Mouse (Mus musculus) midbrain, embryonic 13.5 days (tissue): ENCODE measurements around the gene Lgalsl. TPM values are rescaled to one million over a fixed set of nuclear protein-coding genes. Genes with fewer than 3 reads are reported as not detected.

Experiments
- ATAC-seq: fragments of 200-750 bp; cut with Nextera tagmentation; 2 replicates; pipeline ENCODE4 v1.8.0; 2017; ENCODE audit warnings: mild to moderate bottlenecking, moderate TSS enrichment, moderate library complexity
- H3K27ac ChIP-seq: fragments of 300-500 bp; sonication (generic); 2 replicates; pipeline ENCODE4 v1.5.1; 2015; ENCODE audit warnings: inconsistent platforms, mild to moderate bottlenecking, moderate library complexity
- H3K27me3 ChIP-seq: fragments of 300-500 bp; sonication (generic); 2 replicates; pipeline ENCODE4 v1.6.1; 2015; ENCODE audit warnings: mild to moderate bottlenecking, inconsistent platforms
- H3K36me3 ChIP-seq: fragments of 300-500 bp; sonication (generic); 2 replicates; pipeline ENCODE4 v1.6.1; 2015; ENCODE audit warnings: mild to moderate bottlenecking, inconsistent platforms
- H3K4me1 ChIP-seq: fragments of 300-500 bp; sonication (generic); replicated peaks from 2 replicates; pipeline ENCODE4 v1.6.1; 2015; ENCODE audit warnings: inconsistent platforms
- H3K4me2 ChIP-seq: fragments of 300-500 bp; sonication (generic); replicated peaks from 2 replicates; pipeline ENCODE4 v1.6.1; 2015; ENCODE audit warnings: moderate library complexity, mild to moderate bottlenecking, inconsistent platforms
- H3K4me3 ChIP-seq: fragments of 300-500 bp; sonication (generic); replicated peaks from 2 replicates; pipeline ENCODE4 v1.5.1; 2015; ENCODE audit warnings: mild to moderate bottlenecking, inconsistent platforms
- H3K9ac ChIP-seq: fragments of 300-500 bp; sonication (generic); replicated peaks from 2 replicates; pipeline ENCODE4 v1.6.1; 2015; ENCODE audit warnings: mild to moderate bottlenecking, inconsistent platforms
- H3K9me3 ChIP-seq: fragments of 300-500 bp; sonication (generic); 2 replicates; pipeline ENCODE4 v1.6.1; 2016; ENCODE audit warnings: mild to moderate bottlenecking, inconsistent platforms
- WGBS: fragments of 180-500 bp; shearing (Covaris S2); methylation state at CpG from one replicate; pipeline ENCODE4 v1.1.7; 2015; 5-methylcytosine and 5-hydroxymethylcytosine counted together
- polyA plus RNA-seq: library from polyadenylated mRNA; unstranded; fragments of >200 nt; fragmentation: Nextera tagmentation; extraction: Ambion mirVana; gene quantifications from 2 replicates; pipeline ENCODE4 v1.2.1, GENCODE M21; 2015

Lgalsl gene
- polyA plus RNA-seq, 1 experiment from 2014 or later = 49.4 TPM

DNA sequence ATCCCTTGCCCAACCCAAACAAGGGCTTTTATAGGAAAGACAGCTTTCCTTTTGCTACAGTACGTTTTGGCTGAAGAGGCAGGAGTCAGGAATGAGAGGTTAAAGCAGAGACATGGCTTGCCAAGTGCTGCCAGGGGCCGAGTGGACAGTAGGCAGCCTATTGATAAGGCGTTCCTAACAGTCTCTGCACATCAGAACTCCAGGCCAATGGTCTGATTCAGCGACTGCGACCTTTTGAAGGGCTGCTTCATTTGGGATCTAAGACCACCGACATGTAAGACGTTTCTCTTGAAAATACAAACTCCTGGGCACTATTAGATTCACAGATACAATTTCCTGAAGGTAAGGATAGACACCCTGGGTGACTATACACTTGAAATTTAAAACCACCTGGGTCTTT, 9.5 kb downstream of the Lgalsl start:
- no peak overlapping the region for H3K9ac ChIP-seq
- peaks cover 11% of the 10 kb centered on the region for H3K36me3 ChIP-seq
- no peak overlapping the region for H3K4me2 ChIP-seq
- 85% methylated on average over 7 of the region's 7 CpGs for WGBS
- no peak overlapping the region for H3K4me3 ChIP-seq
- peaks cover 7% of the 10 kb centered on the region; the same call in 1 of the 2 replicates for H3K4me1 ChIP-seq
- H3K9me3 ChIP-seq = no peaks in the 10 kb centered on the region
- H3K27me3 ChIP-seq = no peaks in the 10 kb centered on the region
- H3K27ac ChIP-seq = no peak overlapping the region
- no peak for ATAC-seq

DNA sequence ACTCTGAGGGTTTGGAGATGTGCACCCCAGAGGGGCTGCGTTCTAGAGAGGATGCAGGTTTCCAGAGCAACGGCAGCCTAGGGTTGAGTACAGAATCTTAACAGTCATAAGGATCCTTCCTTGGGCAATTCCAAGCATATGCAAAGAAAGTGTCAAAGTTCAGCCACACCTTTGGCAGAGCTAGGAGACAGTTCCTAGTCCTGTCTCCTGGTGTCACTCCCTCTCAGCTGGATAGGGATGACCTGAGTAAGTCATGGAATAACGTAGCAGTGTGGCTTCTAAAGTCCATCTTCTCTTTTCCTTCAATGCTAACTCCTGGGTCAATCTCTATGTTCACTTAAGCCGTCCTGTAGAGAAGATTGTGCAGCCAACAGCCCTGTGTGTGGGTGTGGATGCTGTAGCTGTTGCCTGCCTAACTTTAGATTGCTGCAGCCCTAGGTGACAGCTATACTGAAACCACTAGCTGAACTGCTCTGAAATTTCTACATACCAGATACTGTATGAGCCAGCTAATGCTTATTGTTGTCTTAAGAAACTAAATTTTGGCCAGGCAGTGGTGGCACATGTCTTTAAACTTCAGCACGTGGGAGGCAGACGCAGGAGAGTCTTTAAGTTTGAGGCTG, 16.8 kb downstream of the Lgalsl start:
- Histone ChIP-seq H3K4me2 (no peak overlapping the region), H3K27ac (no peak overlapping the region), H3K27me3 (no peaks in the 10 kb centered on the region), H3K4me3 (no peak overlapping the region), H3K4me1 (no peaks in the 10 kb centered on the region), H3K9ac (no peak overlapping the region), H3K36me3 (no peaks in the 10 kb centered on the region), H3K9me3 (no peaks in the 10 kb centered on the region)
- WGBS = 91% methylated on average over 6 of the region's 6 CpGs
- no peak for ATAC-seq

DNA sequence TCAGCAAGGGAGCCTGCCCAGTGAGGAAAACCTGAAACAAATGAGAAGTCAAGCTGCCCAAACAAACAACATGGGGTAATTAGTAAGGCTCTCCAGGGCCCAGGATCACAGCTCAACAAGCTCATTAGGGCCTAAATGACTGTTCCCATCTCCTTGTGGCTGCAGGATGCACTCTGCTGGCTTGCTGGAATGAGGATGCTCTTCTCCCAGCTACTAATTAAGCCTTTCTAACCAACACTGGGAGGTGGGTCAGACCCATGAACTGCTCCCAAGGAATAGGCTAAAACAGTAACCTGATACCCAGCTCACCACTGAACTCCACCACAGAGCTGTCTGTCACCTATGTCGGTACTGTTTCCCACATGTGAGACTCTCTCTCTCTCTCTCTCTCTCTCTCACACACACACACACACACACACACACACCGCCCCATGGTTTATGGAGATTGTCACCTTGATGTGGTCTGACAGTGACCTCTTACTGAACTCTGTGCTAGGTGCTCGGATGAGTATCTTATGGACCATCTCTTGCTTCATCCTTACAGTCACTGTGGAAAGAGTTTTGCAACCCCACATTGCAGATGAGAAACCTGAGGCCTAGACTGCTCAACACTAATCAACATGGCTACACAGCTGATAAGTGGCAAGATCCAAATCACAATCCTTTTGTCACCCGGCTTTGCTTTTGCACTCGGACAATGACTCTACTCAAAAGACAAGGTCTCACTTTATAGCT, 18.5 kb downstream of the Lgalsl start:
- no peak for ATAC-seq
- WGBS = 75% methylated on average over 5 of the region's 5 CpGs
- no peak overlapping the region for H3K4me2 ChIP-seq
- H3K4me3 ChIP-seq = no peak overlapping the region
- no peaks in the 10 kb centered on the region for H3K4me1 ChIP-seq
- no peak overlapping the region for H3K27ac ChIP-seq
- no peak overlapping the region for H3K9ac ChIP-seq
- no peaks in the 10 kb centered on the region for H3K27me3 ChIP-seq
- no peaks in the 10 kb centered on the region for H3K9me3 ChIP-seq
- H3K36me3 ChIP-seq = no peaks in the 10 kb centered on the region

DNA sequence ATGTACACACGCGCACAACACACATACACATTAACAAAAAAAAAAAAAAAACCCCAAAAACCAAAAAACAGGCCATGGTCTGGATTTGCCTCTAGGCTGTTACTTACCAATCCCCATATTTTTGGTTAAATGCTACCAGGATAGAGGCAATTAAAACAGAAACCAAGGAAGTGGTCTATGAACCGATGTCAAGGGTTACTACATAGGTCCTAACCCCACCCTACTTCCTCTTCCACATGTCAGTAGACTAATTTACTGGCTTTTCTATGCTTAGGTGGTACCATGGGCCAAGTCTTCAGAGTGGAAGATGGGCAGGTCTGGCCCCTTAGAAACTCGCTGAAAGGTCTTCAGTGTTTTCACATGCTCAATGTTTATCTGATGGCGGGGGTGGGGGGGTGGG, 24.2 kb downstream of the Lgalsl start:
- Histone ChIP-seq H3K27me3 (no peaks in the 10 kb centered on the region), H3K27ac (no peak overlapping the region), H3K36me3 (no peaks in the 10 kb centered on the region), H3K4me1 (no peaks in the 10 kb centered on the region), H3K4me2 (no peak overlapping the region), H3K9me3 (no peaks in the 10 kb centered on the region), H3K9ac (no peak overlapping the region), H3K4me3 (no peak overlapping the region)
- ATAC-seq = no peak
- 90% methylated on average over 5 of the region's 5 CpGs for WGBS

DNA sequence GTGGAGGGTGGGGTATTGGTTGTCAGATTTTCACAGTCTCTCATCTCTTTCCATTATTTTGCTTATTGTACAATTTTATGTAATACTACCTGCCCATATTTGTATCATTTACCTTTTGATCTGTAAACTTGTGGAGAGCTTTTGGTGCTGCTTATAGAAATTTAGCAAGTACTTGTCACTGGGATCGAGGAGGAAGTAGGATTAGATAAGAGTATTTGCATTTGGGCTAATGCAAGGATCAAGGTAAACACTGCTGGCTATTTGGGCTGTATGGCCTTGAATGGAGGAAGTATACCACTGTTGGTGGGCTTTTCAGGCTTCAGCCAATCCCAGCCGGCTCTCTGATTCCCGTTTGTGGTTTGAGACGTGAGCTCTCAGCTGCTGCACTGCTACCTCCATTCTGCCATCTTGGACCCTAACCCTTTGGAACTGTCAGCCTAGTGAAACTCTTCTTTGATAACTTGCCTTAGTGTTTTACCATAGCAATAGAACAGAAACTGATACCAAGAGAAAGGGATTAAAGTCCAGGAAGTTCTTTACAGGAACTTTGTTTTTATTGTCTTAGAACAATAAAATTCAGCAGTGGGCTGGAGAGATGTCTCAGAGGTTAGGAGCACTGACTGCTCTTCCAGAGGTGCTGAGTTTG, 25.1 kb downstream of the Lgalsl start:
- no peak for ATAC-seq
- Histone ChIP-seq H3K27ac (no peak overlapping the region), H3K4me2 (no peak overlapping the region), H3K4me3 (no peak overlapping the region), H3K36me3 (no peaks in the 10 kb centered on the region), H3K27me3 (no peaks in the 10 kb centered on the region), H3K9me3 (no peaks in the 10 kb centered on the region), H3K4me1 (peaks cover 2% of the 10 kb centered on the region), H3K9ac (no peak overlapping the region)
- 57% methylated on average over 4 of the region's 4 CpGs for WGBS

DNA sequence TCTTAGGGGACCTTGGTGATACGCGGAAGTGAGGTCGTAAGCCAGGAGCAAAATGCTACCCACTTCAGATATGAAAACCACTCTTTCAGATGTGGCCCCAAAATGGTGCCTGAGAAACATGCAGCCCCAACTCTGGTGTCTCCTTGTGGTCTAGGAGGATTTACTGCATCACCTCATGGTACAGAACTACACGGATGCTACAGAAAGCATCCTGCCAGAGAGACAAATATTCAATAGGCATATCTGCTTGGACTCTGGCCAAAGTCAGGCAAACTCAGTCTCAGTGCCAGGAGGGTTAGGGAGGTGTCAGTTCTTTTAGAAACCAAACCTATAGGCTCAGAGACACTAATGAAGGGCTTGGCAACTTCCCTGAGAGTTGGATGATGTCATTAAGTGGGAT, 26.4 kb downstream of the Lgalsl start:
- Histone ChIP-seq H3K9me3 (no peaks in the 10 kb centered on the region), H3K4me1 (peaks cover 9% of the 10 kb centered on the region), H3K36me3 (no peaks in the 10 kb centered on the region), H3K9ac (no peak overlapping the region), H3K4me2 (no peak overlapping the region), H3K27me3 (no peaks in the 10 kb centered on the region), H3K4me3 (no peak overlapping the region), H3K27ac (no peak overlapping the region)
- WGBS = 95% methylated on average over 4 of the region's 4 CpGs
- ATAC-seq = no peak

DNA sequence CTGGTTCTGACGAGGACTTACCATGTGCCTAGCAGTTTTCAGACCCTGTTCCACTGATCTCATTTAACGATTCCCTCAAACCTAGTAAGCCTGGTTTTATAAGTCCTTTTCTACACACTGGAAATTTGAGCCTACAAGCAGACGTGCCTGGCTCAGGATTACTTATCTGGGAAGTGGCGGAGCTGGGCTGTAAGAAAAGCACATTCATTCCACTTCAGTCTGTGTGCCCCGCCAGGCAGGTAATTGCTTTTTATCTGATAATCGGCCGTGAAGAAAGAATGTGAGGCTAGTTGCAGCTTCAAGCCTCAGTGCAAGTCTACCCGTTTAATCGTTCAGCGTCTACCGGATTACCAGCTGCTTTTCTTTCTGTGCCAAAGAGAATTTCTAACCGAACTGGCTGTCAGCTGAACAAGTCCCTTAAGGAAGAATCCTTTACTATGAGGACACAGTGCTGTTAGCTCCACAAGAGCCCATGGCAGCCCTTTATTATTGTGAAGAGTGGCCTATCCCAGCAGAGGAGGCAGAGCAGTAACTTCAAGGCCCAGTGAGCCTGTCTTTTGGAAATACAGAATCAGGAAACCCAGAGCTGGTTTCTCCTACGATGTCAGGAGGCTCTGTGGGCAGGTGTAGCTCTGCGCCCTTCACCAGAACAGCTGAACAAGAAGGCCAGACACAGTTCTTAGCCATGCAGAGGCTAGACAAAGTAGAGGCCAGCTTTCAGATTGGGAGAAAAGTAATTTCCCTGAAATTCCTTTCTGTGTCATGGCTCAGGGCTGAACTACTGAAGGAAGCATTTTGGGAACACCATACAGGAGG, 30.4 kb downstream of the Lgalsl start:
- no peak overlapping the region for H3K4me3 ChIP-seq
- H3K9me3 ChIP-seq = no peaks in the 10 kb centered on the region
- no peaks in the 10 kb centered on the region for H3K36me3 ChIP-seq
- WGBS = 12% methylated on average over 14 of the region's 14 CpGs
- H3K4me1 ChIP-seq = peaks cover 9% of the 10 kb centered on the region
- H3K9ac ChIP-seq = no peak overlapping the region
- no peaks in the 10 kb centered on the region for H3K27me3 ChIP-seq
- peak overlapping the region; percentile 77 for H3K27ac ChIP-seq
- H3K4me2 ChIP-seq = peak overlapping the region; percentile 27
- peak; percentile 75 for ATAC-seq

DNA sequence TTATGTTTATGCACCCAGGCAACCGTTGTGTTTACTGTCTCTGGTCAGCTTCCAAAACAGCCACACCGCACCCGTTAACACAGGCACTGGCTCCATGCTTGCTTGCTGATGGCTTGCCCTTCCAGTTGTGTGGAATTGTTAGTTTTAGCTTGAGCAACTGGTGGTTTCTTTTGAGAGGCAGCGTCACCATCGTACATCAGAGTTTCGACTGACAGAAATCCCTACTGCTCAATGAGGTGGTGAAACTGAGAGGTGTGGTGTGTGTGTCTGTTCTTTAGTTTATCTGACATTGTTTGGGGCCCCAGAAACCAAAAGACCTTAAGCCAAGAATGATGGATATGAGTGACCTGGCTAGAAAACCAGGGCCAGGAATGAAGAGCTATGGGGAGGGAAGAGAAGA, 33.0 kb downstream of the Lgalsl start:
- H3K9ac ChIP-seq = no peak overlapping the region
- no peak overlapping the region for H3K4me2 ChIP-seq
- no peak for ATAC-seq
- peaks cover 9% of the 10 kb centered on the region for H3K4me1 ChIP-seq
- no peak overlapping the region for H3K4me3 ChIP-seq
- no peak overlapping the region for H3K27ac ChIP-seq
- H3K9me3 ChIP-seq = no peaks in the 10 kb centered on the region
- no peaks in the 10 kb centered on the region for H3K36me3 ChIP-seq
- WGBS = 94% methylated on average over 6 of the region's 6 CpGs
- H3K27me3 ChIP-seq = no peaks in the 10 kb centered on the region

DNA sequence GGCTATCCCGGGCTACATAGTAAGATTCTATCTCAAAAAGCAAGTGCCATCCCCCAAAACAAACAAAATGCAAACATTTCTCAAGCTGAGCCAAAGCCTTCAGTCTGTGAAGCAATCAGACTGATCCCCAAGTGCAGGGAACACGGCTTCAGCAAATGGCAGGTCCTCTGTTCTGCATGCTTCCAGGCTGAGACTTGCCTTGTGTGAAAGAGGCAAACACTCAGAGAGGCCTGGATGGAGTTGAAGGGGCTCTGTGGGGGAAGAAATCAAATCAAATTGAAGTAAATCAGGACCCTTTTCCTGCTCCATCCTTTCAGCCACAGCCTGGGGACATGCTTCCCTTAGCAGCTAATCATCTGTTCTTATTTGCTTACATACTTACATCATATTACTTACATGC, 35.4 kb downstream of the Lgalsl start:
- Histone ChIP-seq H3K27ac (no peak overlapping the region), H3K36me3 (no peaks in the 10 kb centered on the region), H3K9ac (no peak overlapping the region), H3K4me2 (no peak overlapping the region), H3K4me3 (no peak overlapping the region), H3K27me3 (no peaks in the 10 kb centered on the region), H3K9me3 (no peaks in the 10 kb centered on the region), H3K4me1 (peaks cover 5% of the 10 kb centered on the region)
- 75% methylated on average over 2 of the region's 2 CpGs for WGBS
- ATAC-seq = no peak

DNA sequence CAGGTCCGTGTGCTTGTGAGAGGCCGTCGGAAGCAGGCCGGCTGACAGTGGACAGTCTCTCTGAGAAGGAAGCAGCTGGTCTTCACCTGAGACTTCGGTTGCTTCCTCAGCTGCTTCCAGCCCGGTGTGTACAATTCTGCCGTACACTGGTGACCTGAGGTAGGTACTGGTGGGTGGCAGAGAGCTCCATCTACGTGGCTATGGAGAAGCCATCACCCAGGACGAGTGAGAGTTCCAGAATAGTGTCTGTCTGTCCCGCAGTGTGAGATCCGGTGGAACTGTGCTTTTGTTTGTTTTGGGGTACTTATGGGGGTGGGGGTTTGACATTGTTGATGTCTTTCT, 36.0 kb downstream of the Lgalsl start:
- no peaks in the 10 kb centered on the region for H3K27me3 ChIP-seq
- WGBS = 61% methylated on average over 11 of the region's 11 CpGs
- H3K36me3 ChIP-seq = no peaks in the 10 kb centered on the region
- no peaks in the 10 kb centered on the region; the same call in 1 of the 2 replicates for H3K4me1 ChIP-seq
- no peak overlapping the region for H3K27ac ChIP-seq
- H3K4me2 ChIP-seq = 0 out of 2 replicates have a peak overlapping the region, but pooled peaks have one; percentile 25
- peak; percentile 65 for ATAC-seq
- H3K9me3 ChIP-seq = no peaks in the 10 kb centered on the region
- no peak overlapping the region for H3K9ac ChIP-seq
- H3K4me3 ChIP-seq = no peak overlapping the region

DNA sequence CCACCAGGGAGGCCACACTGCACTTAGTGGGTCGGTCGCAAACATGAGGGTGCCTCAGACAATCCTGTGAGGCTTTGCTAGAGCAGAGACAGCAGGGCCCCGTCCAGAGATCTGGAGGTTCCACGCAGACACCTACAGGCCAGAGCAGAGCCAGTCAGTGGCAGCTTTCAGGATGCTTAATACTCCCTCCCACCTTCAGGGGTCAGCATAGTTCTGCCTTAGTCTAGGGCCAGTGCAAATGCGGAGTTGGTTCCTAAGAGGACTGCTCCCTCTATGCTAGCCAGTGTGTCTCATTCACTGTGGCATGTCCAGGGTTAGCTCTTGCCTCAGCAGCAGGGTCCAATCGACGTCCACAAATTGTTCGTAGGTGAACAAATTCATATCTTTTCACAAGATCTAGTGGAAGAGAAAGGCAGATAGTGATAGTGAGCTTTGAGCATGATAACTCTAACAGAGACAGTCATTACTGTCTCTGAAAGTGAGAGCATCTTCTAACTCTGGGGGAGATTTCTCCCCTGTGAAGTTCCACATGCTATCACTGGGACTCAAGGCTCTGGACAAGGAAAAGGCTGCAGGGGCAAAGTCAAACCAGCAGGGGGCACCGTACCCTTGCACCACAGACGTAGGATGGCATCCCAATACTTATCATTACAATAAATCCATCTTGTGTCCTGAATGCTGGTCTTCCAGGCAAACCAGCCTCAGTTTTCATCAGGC, 36.5 kb downstream of the Lgalsl start:
- 34% methylated on average over 10 of the region's 10 CpGs for WGBS
- Histone ChIP-seq H3K27ac (no peak overlapping the region), H3K36me3 (no peaks in the 10 kb centered on the region), H3K9me3 (no peaks in the 10 kb centered on the region), H3K4me3 (no peak overlapping the region), H3K9ac (no peak overlapping the region), H3K27me3 (no peaks in the 10 kb centered on the region), H3K4me2 (0 out of 2 replicates have a peak overlapping the region, but pooled peaks have one; percentile 25), H3K4me1 (no peaks in the 10 kb centered on the region; the same call in 1 of the 2 replicates)
- peak; percentile 90 for ATAC-seq
